Mouse (Mus musculus) liver, embryonic 16.5 days (tissue): ENCODE data around the gene Dnajc3. TPM values are rescaled to one million over a fixed set of nuclear protein-coding genes. Genes with fewer than 3 reads are reported as not detected.

Experiments used
- ATAC-seq: fragments of 200-750 bp; cut with Nextera tagmentation; 2 replicates; pipeline ENCODE4 v1.8.0; 2017; ENCODE audit warnings: low read depth, mild to moderate bottlenecking, moderate number of reproducible peaks, moderate library complexity
- H3K27ac ChIP-seq: fragments of 300-500 bp; sonication (generic); 2 replicates; pipeline ENCODE4 v1.5.1; 2014; ENCODE audit warnings: mild to moderate bottlenecking, low read length
- H3K27me3 ChIP-seq: fragments of 300-500 bp; sonication (generic); 2 replicates; pipeline ENCODE4 v1.6.1; 2014; ENCODE audit warnings: low read depth, low read length, mixed read lengths; ENCODE audit not compliant: control insufficient read depth, insufficient read depth
- H3K36me3 ChIP-seq: fragments of 300-500 bp; sonication (generic); 2 replicates; pipeline ENCODE4 v1.6.1; 2014; ENCODE audit warnings: mild to moderate bottlenecking; ENCODE audit not compliant: control insufficient read depth, insufficient read depth
- H3K4me1 ChIP-seq: fragments of 300-500 bp; sonication (generic); 2 replicates; pipeline ENCODE4 v1.6.1; 2014; ENCODE audit warnings: low read depth, low read length, mixed read lengths; ENCODE audit not compliant: control insufficient read depth
- H3K4me2 ChIP-seq: fragments of 300-500 bp; sonication (generic); 2 replicates; pipeline ENCODE4 v1.6.1; 2014; ENCODE audit warnings: low read depth, low read length, mixed read lengths
- H3K4me3 ChIP-seq: fragments of 300-500 bp; sonication (generic); 2 replicates; pipeline ENCODE4 v1.5.1; 2014; ENCODE audit warnings: low read depth, mild to moderate bottlenecking, low read length
- H3K9ac ChIP-seq: fragments of 300-500 bp; sonication (generic); 2 replicates; pipeline ENCODE4 v1.6.1; 2014; ENCODE audit warnings: low read depth, low read length
- H3K9me3 ChIP-seq: fragments of 300-500 bp; sonication (generic); replicated peaks from 2 replicates; pipeline ENCODE4 v1.6.1; 2016; ENCODE audit warnings: low read length; ENCODE audit not compliant: control insufficient read depth
- WGBS: fragments of 180-500 bp; shearing (Covaris S2); extraction: QIAGEN DNeasy Blood & Tissue Kit; methylation state at CpG from one replicate; pipeline ENCODE4 v1.1.7; 2014; ENCODE audit not compliant: insufficient replicate concordance; 5-methylcytosine and 5-hydroxymethylcytosine counted together
- polyA plus RNA-seq: library from polyadenylated mRNA; unstranded; fragments of >200 nt; fragmentation: Nextera tagmentation; extraction: Ambion mirVana; gene quantifications from 2 replicates; pipeline ENCODE4 v1.2.1, GENCODE M21; 2015

The Dnajc3 gene
- polyA plus RNA-seq, 1 experiment from 2014 or later: 31.6 TPM

DNA sequence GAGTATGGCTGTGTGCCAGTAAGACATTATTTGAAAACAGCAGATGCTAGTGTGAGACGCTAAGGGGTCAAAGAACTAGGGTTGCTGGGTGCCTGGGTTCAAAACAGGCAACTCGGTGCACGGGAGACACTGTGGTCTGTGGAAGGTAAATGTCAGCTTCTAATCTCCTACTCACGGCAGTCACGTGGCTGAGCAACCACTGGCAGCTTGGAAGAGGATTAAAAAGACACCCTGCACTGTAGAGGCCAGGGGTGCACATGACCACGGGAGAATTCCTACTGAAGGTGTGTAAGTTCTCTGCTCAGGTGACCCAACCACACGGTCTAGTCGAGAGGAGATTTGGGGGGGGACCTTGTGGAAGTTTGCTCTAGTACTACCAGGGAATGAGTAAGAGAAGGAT, 30.2 kb upstream of the Dnajc3 start:
- H3K27me3 ChIP-seq: no peaks in the 10 kb centered on the region
- no peak overlapping the region for H3K9ac ChIP-seq
- WGBS: 48% methylated on average over 8 of the region's 8 CpGs
- no peaks in the 10 kb centered on the region for H3K36me3 ChIP-seq
- no peak overlapping the region for H3K4me3 ChIP-seq
- H3K9me3 ChIP-seq: no peaks in the 10 kb centered on the region
- H3K27ac ChIP-seq: no peak overlapping the region
- no peak for ATAC-seq
- no peaks in the 10 kb centered on the region; the same call in 1 of the 2 replicates for H3K4me1 ChIP-seq
- H3K4me2 ChIP-seq: no peak overlapping the region

DNA sequence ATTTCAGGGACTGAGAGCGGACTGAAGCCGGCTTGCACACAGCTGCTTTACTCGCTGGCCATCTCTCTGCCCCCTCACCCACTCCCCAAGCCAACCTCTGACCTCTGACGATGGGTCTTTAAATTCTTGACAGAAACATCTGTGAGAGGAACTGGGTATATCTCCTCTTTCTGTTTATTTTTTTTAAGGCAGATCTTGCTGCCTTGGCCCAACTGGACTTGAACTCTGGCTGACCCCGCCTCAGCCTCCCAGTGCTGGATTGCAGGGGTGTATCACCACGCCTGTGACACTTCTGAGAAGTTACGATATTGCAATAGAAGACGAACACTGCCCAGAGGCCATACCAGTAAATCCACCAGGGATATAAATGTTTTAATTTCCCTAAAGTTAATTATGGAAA, 27.9 kb upstream of the Dnajc3 start:
- Histone ChIP-seq H3K9me3 (no peaks in the 10 kb centered on the region), H3K4me1 (no peaks in the 10 kb centered on the region; the same call in 1 of the 2 replicates), H3K27ac (no peak overlapping the region), H3K27me3 (no peaks in the 10 kb centered on the region), H3K9ac (no peak overlapping the region), H3K4me2 (peak overlapping the region; percentile 57; the same call in 1 of the 2 replicates), H3K36me3 (no peaks in the 10 kb centered on the region), H3K4me3 (no peak overlapping the region)
- WGBS: 66% methylated on average over 8 of the region's 8 CpGs
- no peak for ATAC-seq

GRCm38 (mm10) chr14:118910332-118911222, 27.2 kb upstream of the Dnajc3 start:
- Histone ChIP-seq H3K9me3 (no peaks in the 10 kb centered on the region), H3K4me3 (peak overlapping the region; percentile 42), H3K9ac (peak overlapping the region; percentile 46; the same call in 1 of the 2 replicates), H3K36me3 (no peaks in the 10 kb centered on the region), H3K27me3 (no peaks in the 10 kb centered on the region), H3K4me2 (peak overlapping the region; percentile 57), H3K4me1 (no peaks in the 10 kb centered on the region; the same call in 1 of the 2 replicates), H3K27ac (no peak overlapping the region)
- peak; percentile 53; the same call in 1 of the 2 replicates for ATAC-seq
- 38% methylated on average over 29 of the region's 29 CpGs for WGBS

- Histone ChIP-seq H3K27me3 (no peaks in the 10 kb centered on the region), H3K27ac (no peak overlapping the region), H3K4me2 (no peak overlapping the region), H3K9ac (no peak overlapping the region), H3K4me3 (no peak overlapping the region), H3K4me1 (no peaks in the 10 kb centered on the region; the same call in 1 of the 2 replicates), H3K9me3 (no peaks in the 10 kb centered on the region), H3K36me3 (no peaks in the 10 kb centered on the region)
- no peak for ATAC-seq
- WGBS: 73% methylated on average over 6 of the region's 6 CpGs
Measured at GRCm38 (mm10) chr14:118911521-118911920, 26.3 kb upstream of the Dnajc3 start.

DNA sequence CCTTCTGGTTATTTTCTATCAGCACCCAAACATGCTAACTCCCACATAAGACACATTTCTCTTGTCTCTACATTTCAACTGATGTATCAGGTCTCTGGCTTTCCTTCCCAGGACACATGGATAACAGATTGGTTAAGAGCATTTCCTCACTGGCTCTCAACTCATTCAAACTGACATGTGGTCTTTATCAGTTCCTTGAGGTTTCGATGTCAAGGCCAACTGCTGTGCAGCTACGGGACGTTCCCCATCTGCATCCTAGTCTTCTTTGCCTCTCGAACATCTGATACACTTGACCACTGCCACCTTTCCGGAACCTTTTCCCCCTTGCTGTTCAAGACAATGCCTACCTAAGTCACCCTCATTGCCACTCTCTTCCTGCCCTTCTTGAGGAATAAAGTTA, 24.1 kb upstream of the Dnajc3 start:
- Histone ChIP-seq H3K4me3 (no peak overlapping the region), H3K9me3 (no peaks in the 10 kb centered on the region), H3K27me3 (no peaks in the 10 kb centered on the region), H3K9ac (no peak overlapping the region), H3K4me1 (no peaks in the 10 kb centered on the region; the same call in 1 of the 2 replicates), H3K4me2 (no peak overlapping the region), H3K27ac (no peak overlapping the region), H3K36me3 (no peaks in the 10 kb centered on the region)
- no peak for ATAC-seq
- 30% methylated on average over 5 of the region's 5 CpGs for WGBS

GRCm38 (mm10) chr14:118919025-118919424, 18.8 kb upstream of the Dnajc3 start:
- Histone ChIP-seq H3K9ac (no peak overlapping the region), H3K27me3 (peaks cover 37% of the 10 kb centered on the region), H3K4me2 (no peak overlapping the region), H3K36me3 (no peaks in the 10 kb centered on the region), H3K9me3 (no peaks in the 10 kb centered on the region), H3K4me3 (no peak overlapping the region), H3K27ac (no peak overlapping the region), H3K4me1 (no peaks in the 10 kb centered on the region; the same call in 1 of the 2 replicates)
- WGBS: 53% methylated on average over 8 of the region's 8 CpGs
- ATAC-seq: no peak

DNA sequence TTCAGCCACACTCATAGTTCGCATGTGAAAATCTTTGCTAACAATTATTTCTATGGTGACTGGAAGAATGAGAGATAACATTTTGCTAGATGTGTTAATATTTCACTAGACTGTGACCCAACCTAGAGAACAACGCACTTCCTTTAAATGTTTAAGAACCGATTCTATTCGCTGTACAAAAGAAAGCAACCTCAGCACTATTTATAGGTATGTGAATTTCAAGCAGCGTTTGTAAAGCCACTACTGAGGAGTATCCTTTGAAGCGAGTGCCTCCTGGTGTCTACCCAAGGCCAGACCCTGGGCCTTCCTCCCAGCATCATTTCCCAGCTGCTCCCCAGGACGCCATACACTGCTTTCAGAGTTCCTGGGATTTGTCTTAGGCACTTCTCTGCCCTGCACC, 17.1 kb upstream of the Dnajc3 start:
- H3K27ac ChIP-seq: no peak overlapping the region
- H3K27me3 ChIP-seq: peaks cover 53% of the 10 kb centered on the region
- WGBS: 52% methylated on average over 7 of the region's 7 CpGs
- H3K4me3 ChIP-seq: no peak overlapping the region
- no peak overlapping the region for H3K4me2 ChIP-seq
- H3K9me3 ChIP-seq: no peaks in the 10 kb centered on the region
- no peak overlapping the region for H3K9ac ChIP-seq
- H3K4me1 ChIP-seq: peaks cover 14% of the 10 kb centered on the region; the same call in 1 of the 2 replicates
- ATAC-seq: no peak
- H3K36me3 ChIP-seq: no peaks in the 10 kb centered on the region

GRCm38 (mm10) chr14:118922251-118922650, 15.5 kb upstream of the Dnajc3 start:
- H3K4me2 ChIP-seq: peak overlapping the region; percentile 53
- ATAC-seq: no peak; the same call in 1 of the 2 replicates
- H3K4me1 ChIP-seq: peaks cover 14% of the 10 kb centered on the region; the same call in 1 of the 2 replicates
- H3K27me3 ChIP-seq: peaks cover 60% of the 10 kb centered on the region
- H3K27ac ChIP-seq: no peak overlapping the region
- no peaks in the 10 kb centered on the region for H3K36me3 ChIP-seq
- peak overlapping the region; percentile 33 for H3K4me3 ChIP-seq
- WGBS: 19% methylated on average over 22 of the region's 22 CpGs
- no peaks in the 10 kb centered on the region for H3K9me3 ChIP-seq
- no peak overlapping the region for H3K9ac ChIP-seq

DNA sequence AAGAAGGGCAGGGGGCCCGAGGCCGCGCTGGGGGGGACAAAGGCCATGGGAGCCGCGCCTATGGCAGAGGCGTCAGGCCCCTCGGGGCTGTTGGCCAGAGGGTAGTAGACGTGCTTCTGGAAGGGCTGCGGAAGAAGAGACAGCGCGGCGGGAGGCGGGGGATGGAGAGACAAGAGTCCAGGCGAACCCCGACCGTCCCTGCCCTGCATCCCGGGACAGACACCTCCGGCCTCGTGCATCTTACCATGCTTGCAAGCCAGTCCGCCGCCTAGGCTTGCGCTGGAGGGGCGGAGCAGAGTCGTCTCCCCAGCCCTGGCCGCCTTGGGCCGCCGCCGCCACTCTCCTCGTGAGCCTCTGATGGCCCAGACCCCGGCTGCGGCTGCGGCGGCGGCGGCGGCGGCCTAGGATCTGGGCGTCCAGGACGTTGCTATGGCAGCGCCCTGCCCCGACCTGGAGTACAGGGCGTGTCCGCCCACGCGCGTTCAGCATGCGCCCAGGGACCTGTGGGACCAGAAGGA, 15.1 kb upstream of the Dnajc3 start:
- no peaks in the 10 kb centered on the region for H3K36me3 ChIP-seq
- H3K9me3 ChIP-seq: no peaks in the 10 kb centered on the region
- peaks cover 14% of the 10 kb centered on the region; the same call in 1 of the 2 replicates for H3K4me1 ChIP-seq
- H3K9ac ChIP-seq: no peak overlapping the region
- H3K27me3 ChIP-seq: peaks cover 60% of the 10 kb centered on the region
- WGBS: under 1% methylated on average over 47 of the region's 47 CpGs
- no peak overlapping the region for H3K27ac ChIP-seq
- H3K4me3 ChIP-seq: peak overlapping the region; percentile 33
- ATAC-seq: peak; percentile 51
- peak overlapping the region; percentile 53 for H3K4me2 ChIP-seq
